Mouse (Mus musculus): ENCODE measurements around the gene Rpl12. TPM values are rescaled to one million over a fixed set of nuclear protein-coding genes. Genes with fewer than 3 reads are reported as not detected.

The Rpl12 gene
- polyA plus RNA-seq, 1 experiment from 2014 or later = 185 TPM

- Histone ChIP-seq H3K9me3 (no peaks in the 10 kb centered on the region), H3K27ac (no peak overlapping the region), H3K36me3 (peaks cover 32% of the 10 kb centered on the region), H3K4me2 (replicated peaks) (no peak overlapping the region), H3K4me1 (replicated peaks) (no peaks in the 10 kb centered on the region), H3K9ac (no peak overlapping the region), H3K4me3 (replicated peaks) (no peak overlapping the region), H3K27me3 (replicated peaks) (no peaks in the 10 kb centered on the region)
- 75% methylated on average over 10 of the region's 10 CpGs for WGBS
- ATAC-seq = no peak
These were observed 37.0 kb upstream of the Rpl12 start for GRCm38 (mm10) chr2:32924306-32924844.

- 83% methylated on average over 12 of the region's 12 CpGs for WGBS
- no peaks in the 10 kb centered on the region for H3K4me1 ChIP-seq (replicated peaks)
- no peak overlapping the region for H3K27ac ChIP-seq
- no peaks in the 10 kb centered on the region for H3K27me3 ChIP-seq (replicated peaks)
- H3K9me3 ChIP-seq = no peaks in the 10 kb centered on the region
- no peak overlapping the region for H3K9ac ChIP-seq
- no peak overlapping the region for H3K4me2 ChIP-seq (replicated peaks)
- H3K36me3 ChIP-seq = peaks cover 24% of the 10 kb centered on the region
- ATAC-seq = no peak
- H3K4me3 ChIP-seq (replicated peaks) = no peak overlapping the region
These were observed 34.9 kb upstream of the Rpl12 start for GRCm38 (mm10) chr2:32926330-32927075.

- Histone ChIP-seq H3K9ac (no peak overlapping the region), H3K4me2 (replicated peaks) (no peak overlapping the region), H3K4me1 (replicated peaks) (no peaks in the 10 kb centered on the region), H3K27me3 (replicated peaks) (no peaks in the 10 kb centered on the region), H3K9me3 (no peaks in the 10 kb centered on the region), H3K4me3 (replicated peaks) (no peak overlapping the region), H3K27ac (no peak overlapping the region), H3K36me3 (peaks cover 13% of the 10 kb centered on the region)
- ATAC-seq = peak; percentile 7; the same call in 1 of the 2 replicates
- 63% methylated on average over 15 of the region's 15 CpGs for WGBS
These were observed 33.6 kb upstream of the Rpl12 start for GRCm38 (mm10) chr2:32927624-32928234.

DNA sequence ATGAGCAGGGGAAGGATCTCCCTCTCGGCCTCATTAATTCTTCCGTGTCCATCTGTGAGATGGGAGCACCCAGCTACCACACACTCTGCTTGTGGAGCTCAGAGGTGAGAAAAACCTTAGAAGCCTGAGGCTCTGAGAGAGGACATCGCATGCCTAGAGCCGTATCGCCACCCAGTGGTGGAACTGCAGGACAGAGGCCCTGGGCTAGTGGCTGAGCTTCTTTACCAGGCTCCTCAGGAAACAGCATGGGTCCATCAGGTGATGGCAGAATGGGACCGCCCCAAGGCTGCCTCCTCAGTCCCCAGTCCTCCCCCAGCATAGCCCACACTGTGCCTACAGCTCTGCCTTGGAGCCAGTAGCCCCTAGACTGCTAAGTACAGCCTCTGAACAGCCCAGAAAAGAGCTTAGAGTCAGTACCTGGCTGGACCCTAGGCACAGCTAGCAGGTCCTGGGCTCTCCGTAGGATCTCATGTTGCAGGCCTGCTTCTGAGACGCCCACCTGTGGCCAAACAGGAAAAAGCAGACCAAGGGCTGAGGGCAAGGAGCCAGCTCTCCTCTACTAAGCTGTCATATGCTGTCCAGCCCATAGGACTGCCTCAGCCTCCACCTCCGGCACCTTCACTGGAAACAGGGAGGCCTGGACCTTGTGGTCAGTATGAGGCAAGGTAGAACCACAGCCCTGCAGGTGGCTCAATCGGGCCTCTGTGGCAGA, 33.0 kb upstream of the Rpl12 start:
- no peak overlapping the region for H3K4me3 ChIP-seq (replicated peaks)
- no peaks in the 10 kb centered on the region for H3K4me1 ChIP-seq (replicated peaks)
- 34% methylated on average over 10 of the region's 10 CpGs for WGBS
- H3K9ac ChIP-seq = no peak overlapping the region
- H3K36me3 ChIP-seq = peaks cover 16% of the 10 kb centered on the region; the same call in 1 of the 2 replicates
- H3K27ac ChIP-seq = no peak overlapping the region
- H3K9me3 ChIP-seq = no peaks in the 10 kb centered on the region
- no peak overlapping the region for H3K4me2 ChIP-seq (replicated peaks)
- ATAC-seq = peak; percentile 59
- no peaks in the 10 kb centered on the region for H3K27me3 ChIP-seq (replicated peaks)

GRCm38 (mm10) chr2:32928947-32929829, 32.2 kb upstream of the Rpl12 start:
- WGBS = 85% methylated on average over 19 of the region's 19 CpGs

DNA sequence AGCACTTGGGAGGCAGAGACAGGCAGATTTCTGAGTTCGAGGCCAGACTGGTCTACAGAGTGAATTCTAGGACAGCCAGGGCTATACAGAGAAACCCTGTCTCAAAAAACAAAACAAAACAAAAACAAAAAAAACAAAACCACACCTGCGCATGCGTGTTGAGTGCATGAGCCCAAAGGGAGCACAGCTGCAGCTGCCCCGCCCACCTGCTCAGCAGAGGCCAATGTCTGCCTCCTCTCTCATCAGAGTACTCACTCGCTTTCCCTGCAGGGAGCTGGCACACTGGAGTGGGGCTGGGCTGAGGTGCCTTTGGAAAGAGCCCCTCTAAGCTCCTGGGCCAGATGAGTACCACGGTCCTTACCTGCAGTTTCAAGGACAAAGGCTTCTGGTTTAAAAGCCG, 29.6 kb upstream of the Rpl12 start:
- ATAC-seq = no peak
- WGBS = 77% methylated on average over 7 of the region's 7 CpGs

More at GRCm38 (mm10) chr2:32928947-32929829, 32.2 kb upstream of the Rpl12 start:
- H3K4me3 ChIP-seq (replicated peaks) = no peak overlapping the region
- no peaks in the 10 kb centered on the region for H3K27me3 ChIP-seq (replicated peaks)
- no peak overlapping the region for H3K27ac ChIP-seq
- peaks cover 13% of the 10 kb centered on the region; the same call in 1 of the 2 replicates for H3K36me3 ChIP-seq
- no peak overlapping the region for H3K9ac ChIP-seq
- no peak for ATAC-seq
- no peaks in the 10 kb centered on the region for H3K9me3 ChIP-seq
- no peak overlapping the region for H3K4me2 ChIP-seq (replicated peaks)
- H3K4me1 ChIP-seq (replicated peaks) = no peaks in the 10 kb centered on the region

GRCm38 (mm10) chr2:32938741-32939140, 22.6 kb upstream of the Rpl12 start:
- Histone ChIP-seq H3K4me3 (replicated peaks) (no peak overlapping the region), H3K27ac (no peak overlapping the region), H3K4me1 (replicated peaks) (no peaks in the 10 kb centered on the region), H3K36me3 (peaks cover 12% of the 10 kb centered on the region; the same call in 1 of the 2 replicates), H3K9me3 (no peaks in the 10 kb centered on the region), H3K4me2 (replicated peaks) (no peak overlapping the region), H3K27me3 (replicated peaks) (no peaks in the 10 kb centered on the region), H3K9ac (no peak overlapping the region)
- WGBS = 91% methylated on average over 5 of the region's 5 CpGs
- ATAC-seq = no peak

More for the DNA sequence above, 29.6 kb upstream of the Rpl12 start:
- H3K27ac ChIP-seq = no peak overlapping the region
- H3K4me3 ChIP-seq (replicated peaks) = no peak overlapping the region
- no peak overlapping the region for H3K4me2 ChIP-seq (replicated peaks)
- H3K36me3 ChIP-seq = 0 out of 2 replicates have a peak, but pooled peaks cover 5% of the 10 kb centered on the region
- no peaks in the 10 kb centered on the region for H3K4me1 ChIP-seq (replicated peaks)
- H3K9ac ChIP-seq = no peak overlapping the region
- no peaks in the 10 kb centered on the region for H3K27me3 ChIP-seq (replicated peaks)
- H3K9me3 ChIP-seq = no peaks in the 10 kb centered on the region

GRCm38 (mm10) chr2:32939418-32939817, 21.9 kb upstream of the Rpl12 start:
- Histone ChIP-seq H3K36me3 (peaks cover 13% of the 10 kb centered on the region), H3K9ac (no peak overlapping the region), H3K27me3 (replicated peaks) (no peaks in the 10 kb centered on the region), H3K4me1 (replicated peaks) (no peaks in the 10 kb centered on the region), H3K4me2 (replicated peaks) (no peak overlapping the region), H3K4me3 (replicated peaks) (no peak overlapping the region), H3K9me3 (no peaks in the 10 kb centered on the region), H3K27ac (no peak overlapping the region)
- no peak for ATAC-seq
- 81% methylated on average over 5 of the region's 5 CpGs for WGBS

GRCm38 (mm10) chr2:32940483-32940882, 20.9 kb upstream of the Rpl12 start:
- H3K4me3 ChIP-seq (replicated peaks) = no peak overlapping the region
- ATAC-seq = no peak
- H3K4me2 ChIP-seq (replicated peaks) = no peak overlapping the region
- no peak overlapping the region for H3K9ac ChIP-seq
- WGBS = 91% methylated on average over 4 of the region's 4 CpGs
- peaks cover 17% of the 10 kb centered on the region for H3K36me3 ChIP-seq
- no peak overlapping the region for H3K27ac ChIP-seq
- no peaks in the 10 kb centered on the region for H3K27me3 ChIP-seq (replicated peaks)
- no peaks in the 10 kb centered on the region for H3K9me3 ChIP-seq
- no peaks in the 10 kb centered on the region for H3K4me1 ChIP-seq (replicated peaks)

DNA sequence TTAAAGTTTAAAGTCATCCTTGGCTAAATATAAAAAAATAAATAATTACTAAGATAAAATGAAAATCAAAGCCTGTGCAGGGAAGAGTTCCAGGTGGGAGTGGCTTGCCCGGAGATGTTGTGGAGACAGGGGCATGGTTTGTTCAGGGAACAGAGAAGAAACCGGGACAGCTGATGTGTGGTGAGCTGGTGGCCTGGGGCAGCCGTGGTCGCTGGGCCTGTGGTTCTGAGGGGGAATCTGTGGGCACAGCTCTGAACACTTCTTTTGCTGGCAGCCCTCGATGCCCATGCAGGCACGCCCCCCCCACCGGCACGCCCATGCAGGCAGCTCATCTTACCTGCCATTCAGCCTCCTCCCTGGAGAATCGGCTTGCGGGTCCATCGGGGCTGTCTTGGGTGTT, 13.9 kb upstream of the Rpl12 start:
- Histone ChIP-seq H3K27ac (no peak overlapping the region), H3K9me3 (no peaks in the 10 kb centered on the region), H3K4me3 (replicated peaks) (no peak overlapping the region), H3K36me3 (peaks cover 5% of the 10 kb centered on the region), H3K4me2 (replicated peaks) (no peak overlapping the region), H3K9ac (no peak overlapping the region), H3K27me3 (replicated peaks) (no peaks in the 10 kb centered on the region), H3K4me1 (replicated peaks) (no peaks in the 10 kb centered on the region)
- WGBS = 88% methylated on average over 11 of the region's 11 CpGs
- no peak for ATAC-seq

DNA sequence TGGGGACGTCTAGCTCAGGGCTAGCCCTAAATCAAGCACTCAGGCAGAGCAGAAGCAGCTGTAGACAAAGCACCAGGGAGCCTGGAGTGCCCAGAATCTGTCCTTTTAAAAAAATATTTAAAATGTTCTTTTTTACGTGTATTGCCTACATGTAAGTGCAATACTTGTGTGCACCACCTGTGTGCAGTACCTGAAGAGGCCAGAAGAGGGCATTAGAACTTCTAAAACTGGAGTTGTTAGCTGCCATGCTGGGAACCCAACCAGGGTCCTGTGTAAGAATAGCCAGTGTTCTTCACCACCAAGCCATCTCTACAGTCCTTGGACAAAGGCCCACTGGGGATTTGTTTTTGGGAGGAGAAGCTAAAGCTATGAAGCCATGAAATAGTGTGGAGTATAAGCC, 6.8 kb upstream of the Rpl12 start:
- Histone ChIP-seq H3K36me3 (peaks cover 12% of the 10 kb centered on the region), H3K4me2 (replicated peaks) (no peak overlapping the region)
- no peak for ATAC-seq

More for the DNA sequence above, 6.8 kb upstream of the Rpl12 start:
- no peak overlapping the region for H3K4me3 ChIP-seq (replicated peaks)
- no peak overlapping the region for H3K27ac ChIP-seq
- H3K4me1 ChIP-seq (replicated peaks) = no peaks in the 10 kb centered on the region
- H3K27me3 ChIP-seq (replicated peaks) = no peaks in the 10 kb centered on the region
- H3K9me3 ChIP-seq = no peaks in the 10 kb centered on the region
- H3K9ac ChIP-seq = no peak overlapping the region
- 88% methylated on average over 2 of the region's 2 CpGs for WGBS
